Comparison of ENCODE assay signal across 9 mouse cellular contexts in genomic region chr8:118518030-118518741, GRCm38 (mm10).
DNase-seq lines count a peak whose midpoint lies in the region; ATAC-seq lines count a peak whose summit lies in the region.
"Had no signal": no experiment of that assay in that cellular context is flagged by ENCODE, and none has a peak within 500 bp of the region (broad histone marks: within the 10 kb centered on the region; RNA-seq: fewer than 3 reads in every experiment).

No protein-coding gene starts in this region.

- no peak for DNase-seq in forebrain, embryonic 11.5 days (ENCODE audit: low spot score)
- peak; percentile 17 for DNase-seq in ZHBTc4 (ENCODE audit: low read depth, low spot score)
- peak; percentile 50 to 61 for DNase-seq in frontal cortex, postnatal 36 days (ENCODE audit: low spot score in 2 of 2)
- DNase-seq in layer of hippocampus, adult 18-20 months (ENCODE audit: low spot score in 2 of 2), result peak; percentile 19 to 45
- DNase-seq in right cerebral cortex, postnatal 25 days, result peak; percentile 49
- DNase-seq in thymus, postnatal 4 days, result no peak
- no peak for DNase-seq in midbrain, embryonic 10.5 days (ENCODE audit: low spot score)

- H3K4me3 ChIP-seq in forebrain, embryonic 12.5 days (replicated peaks), result no peak overlapping the region
- H3K4me3 ChIP-seq in forebrain, embryonic 11.5 days (ENCODE audit: low read depth, low read length), result no peak overlapping the region
- H3K4me3 ChIP-seq in midbrain, embryonic 10.5 days, result no peak overlapping the region
- H3K4me3 ChIP-seq: megakaryocyte, embryonic 14.5 days had no signal

- ATAC-seq in forebrain, embryonic 12.5 days (ENCODE audit: low FRiP score), result no peak
- no peak for ATAC-seq in forebrain, embryonic 11.5 days (replicated peaks; ENCODE audit: low FRiP score)

- H3K9me3 ChIP-seq in forebrain, embryonic 12.5 days, result no peaks in the 10 kb centered on the region
- no peaks in the 10 kb centered on the region for H3K9me3 ChIP-seq in forebrain, embryonic 11.5 days (ENCODE audit: control insufficient read depth, low read length)
- H3K9me3 ChIP-seq in midbrain, embryonic 10.5 days (replicated peaks), result no peaks in the 10 kb centered on the region

- H3K9ac ChIP-seq in forebrain, embryonic 12.5 days, result no peak overlapping the region
- H3K9ac ChIP-seq in forebrain, embryonic 11.5 days (ENCODE audit: low read length), result no peak overlapping the region

- WGBS in forebrain, embryonic 12.5 days, result 79% methylated on average over 13 of the region's 13 CpGs
- 75% methylated on average over 13 of the region's 13 CpGs for WGBS in forebrain, embryonic 11.5 days
- 81% methylated on average over 13 of the region's 13 CpGs for WGBS in midbrain, embryonic 10.5 days

- peaks cover 11% of the 10 kb centered on the region; the same call in 1 of the 2 replicates for H3K4me1 ChIP-seq in forebrain, embryonic 12.5 days
- H3K4me1 ChIP-seq in forebrain, embryonic 11.5 days (replicated peaks; ENCODE audit: control insufficient read depth, insufficient read depth, low read length), result no peaks in the 10 kb centered on the region
- H3K4me1 ChIP-seq in midbrain, embryonic 10.5 days, result peaks cover 8% of the 10 kb centered on the region; the same call in 1 of the 2 replicates
- H3K4me1 ChIP-seq: megakaryocyte, embryonic 14.5 days had no signal

- H3K27ac ChIP-seq in forebrain, embryonic 12.5 days, result 0 out of 2 replicates have a peak overlapping the region, but pooled peaks have one; percentile 21
- no peak overlapping the region for H3K27ac ChIP-seq in forebrain, embryonic 11.5 days (ENCODE audit: low read depth, low read length)
- H3K27ac ChIP-seq in midbrain, embryonic 10.5 days (replicated peaks), result no peak overlapping the region

- no peaks in the 10 kb centered on the region for H3K27me3 ChIP-seq in forebrain, embryonic 12.5 days
- H3K27me3 ChIP-seq in forebrain, embryonic 11.5 days (ENCODE audit: control insufficient read depth, insufficient read depth, low read length), result no peaks in the 10 kb centered on the region
- H3K27me3 ChIP-seq in midbrain, embryonic 10.5 days (ENCODE audit: low read depth, poor library complexity, severe bottlenecking), result no peaks in the 10 kb centered on the region
- H3K27me3 ChIP-seq: megakaryocyte, embryonic 14.5 days had no signal

- no peak overlapping the region for H3K4me2 ChIP-seq in forebrain, embryonic 12.5 days
- H3K4me2 ChIP-seq in forebrain, embryonic 11.5 days (ENCODE audit: low read depth, low read length, severe bottlenecking), result no peak overlapping the region

- no peaks in the 10 kb centered on the region for H3K36me3 ChIP-seq in forebrain, embryonic 12.5 days (replicated peaks)
- no peaks in the 10 kb centered on the region for H3K36me3 ChIP-seq in forebrain, embryonic 11.5 days (ENCODE audit: control insufficient read depth, insufficient read depth, low read length)
- no peaks in the 10 kb centered on the region for H3K36me3 ChIP-seq in midbrain, embryonic 10.5 days

Comparison
In these comparisons a context has a peak if more than half of its experiments do, and no peak if none do; other contexts are left out.
1. DNase-seq: peak in ZHBTc4 (single experiment), frontal cortex, postnatal 36 days (2 of 2), layer of hippocampus, adult 18-20 months (2 of 2) and right cerebral cortex, postnatal 25 days (single experiment); none in forebrain, embryonic 11.5 days (single experiment), thymus, postnatal 4 days (single experiment) and midbrain, embryonic 10.5 days (single experiment).